Mouse (Mus musculus) G1E (cell line): ENCODE results near the gene Sec22c. TPM values are rescaled to one million over a fixed set of nuclear protein-coding genes. Genes with fewer than 3 reads are reported as not detected.

Experiments
- ATAC-seq: 2 replicates; pipeline ENCODE4 v1.8.0; 2016; ENCODE audit warnings: mild to moderate bottlenecking; ENCODE audit not compliant: insufficient number of reproducible peaks, poor library complexity, low FRiP score, severe bottlenecking; ENCODE audit errors: extremely low read depth
- DNase-seq: peaks from one replicate; pipeline ENCODE4 v3.0.0; 2012; ENCODE audit warnings: low spot score
- H3K27me3 ChIP-seq: 2 replicates; pipeline ENCODE4 v1.6.1; 2012; ENCODE audit warnings: mild to moderate bottlenecking, low read length, inconsistent platforms; ENCODE audit not compliant: insufficient read depth
- H3K36me3 ChIP-seq: replicated peaks from 2 replicates; pipeline ENCODE3; 2012; ENCODE audit warnings: mild to moderate bottlenecking, inconsistent platforms
- H3K4me1 ChIP-seq: 2 replicates; pipeline ENCODE4 v1.6.1; 2012; ENCODE audit warnings: low read depth, low read length, inconsistent platforms, mixed read lengths; ENCODE audit not compliant: insufficient read depth
- H3K4me3 ChIP-seq: 2 replicates; pipeline ENCODE4 v1.5.1; 2012; ENCODE audit warnings: low read depth, mild to moderate bottlenecking, inconsistent platforms, low read length, moderate library complexity, mixed read lengths
- H3K9me3 ChIP-seq: replicated peaks from 2 replicates; pipeline ENCODE4 v1.6.1; 2012; ENCODE audit warnings: inconsistent platforms
- CTCF ChIP-seq: IDR thresholded peaks from 2 replicates; pipeline ENCODE4 v1.5.1; 2012; ENCODE audit warnings: low read depth, low read length, inconsistent platforms, mixed read lengths
- GATA1 ChIP-seq: IDR thresholded peaks from 2 replicates; pipeline ENCODE4 v1.6.1; 2012; ENCODE audit warnings: borderline replicate concordance, low read length, inconsistent platforms, mixed read lengths
- GATA2 ChIP-seq: IDR thresholded peaks from 2 replicates; pipeline ENCODE4 v1.6.1; 2012; ENCODE audit warnings: low read depth, low read length, inconsistent platforms, borderline replicate concordance
- POLR2AphosphoS5 ChIP-seq: IDR thresholded peaks from 2 replicates; pipeline ENCODE4 v1.6.1; 2012; ENCODE audit warnings: low read depth, low read length, inconsistent platforms; ENCODE audit not compliant: insufficient replicate concordance
- TAL1 ChIP-seq: conservative IDR thresholded peaks from 2 replicates; pipeline ENCODE4 v1.6.1; 2012; ENCODE audit warnings: low read depth, low read length, inconsistent platforms, mixed read lengths
- polyA plus RNA-seq: library from polyadenylated mRNA; stranded (reverse); fragments of >175 nt; gene quantifications from 2 replicates; pipeline ENCODE4 v1.2.3, GENCODE M21; 2012
- total RNA-seq, 2 experiments: library from RNA; stranded (forward) in 1 of 2; stranded (reverse) in 1 of 2; fragments of 200-1000 nt in 1 of 2; fragments of >200 nt in 1 of 2; fragmentation: Nextera tagmentation in 1 of 2; gene quantifications; 2 replicates each; pipeline ENCODE4 v1.2.3; 2014 to 2017

The Sec22c gene
- total and polyA plus RNA-seq, 3 experiments, result 3.6 to 4.8 (median 4.7) TPM

GRCm38 (mm10) chr9:121719347-121720331, 14.3 kb upstream of the Sec22c start:
- peak; percentile 26 for DNase-seq
- peaks cover 12% of the 10 kb centered on the region for H3K36me3 ChIP-seq
- H3K9me3 ChIP-seq, result peaks cover 3% of the 10 kb centered on the region; the same call in 1 of the 2 replicates
- TF ChIP-seq TAL1 (no peak), GATA2 (no peak), CTCF (no peak), POLR2AphosphoS5 (no peak), GATA1 (no peak)
- H3K27me3 ChIP-seq, result no peaks in the 10 kb centered on the region
- ATAC-seq, result 0 out of 2 replicates have a peak, but pooled peaks have one; percentile 2
- peaks cover 19% of the 10 kb centered on the region for H3K4me1 ChIP-seq
- peak overlapping the region; percentile 79 for H3K4me3 ChIP-seq

DNA sequence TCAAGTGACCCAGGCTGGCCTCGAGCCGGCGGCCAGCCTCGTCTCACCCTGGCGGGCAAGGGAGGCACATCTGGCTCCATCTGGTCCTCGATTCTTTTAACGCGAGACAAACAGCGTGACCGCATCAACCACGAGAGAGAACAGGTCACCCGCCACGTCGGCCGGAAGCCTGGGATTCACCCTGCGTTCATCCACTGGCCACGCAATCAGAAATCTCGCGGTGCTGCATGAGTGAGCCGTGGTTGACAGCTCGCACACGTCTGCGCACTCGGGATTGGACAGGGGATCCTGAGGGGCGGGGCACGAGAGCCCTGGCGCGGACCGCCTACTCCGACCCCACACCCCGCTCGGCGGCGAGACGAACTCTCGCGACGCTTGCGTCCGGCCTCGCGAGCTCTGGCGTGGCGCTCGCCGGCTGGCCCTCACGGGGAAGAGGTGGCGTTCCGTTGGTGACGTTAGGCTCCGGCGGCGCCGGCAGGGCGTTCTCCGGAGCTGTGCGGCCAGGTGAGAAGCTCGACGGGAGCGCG, 13.6 kb upstream of the Sec22c start, which contains the start of gene Nktr:
Gene Nktr (plus strand): TSS at position 378 of the 527 bp plus-strand sequence.
- peaks cover 3% of the 10 kb centered on the region; the same call in 1 of the 2 replicates for H3K9me3 ChIP-seq
- peaks cover 19% of the 10 kb centered on the region for H3K4me1 ChIP-seq
- peak within 1 kb of the TSS; percentile 79 for H3K4me3 ChIP-seq
- H3K36me3 ChIP-seq, result peaks cover 10% of the 10 kb centered on the region
- DNase-seq (peak; percentile 92), ATAC-seq (peak; percentile 94)
- H3K27me3 ChIP-seq, result no peaks in the 10 kb centered on the region
- no peak for TF ChIP-seq CTCF
- TF ChIP-seq POLR2AphosphoS5, result no peak
- TF ChIP-seq GATA1, result no peak
- no peak for TF ChIP-seq TAL1
- no peak for TF ChIP-seq GATA2

GRCm38 (mm10) chr9:121718070-121718705, 12.9 kb upstream of the Sec22c start:
- H3K36me3 ChIP-seq, result peaks cover 13% of the 10 kb centered on the region
- peak overlapping the region; percentile 79 for H3K4me3 ChIP-seq
- DNase-seq (no peak), ATAC-seq (no peak)
- H3K4me1 ChIP-seq, result peaks cover 19% of the 10 kb centered on the region
- H3K9me3 ChIP-seq, result peaks cover 3% of the 10 kb centered on the region; the same call in 1 of the 2 replicates
- no peaks in the 10 kb centered on the region for H3K27me3 ChIP-seq
- no peak for TF ChIP-seq POLR2AphosphoS5
- no peak for TF ChIP-seq TAL1
- TF ChIP-seq CTCF, result no peak
- TF ChIP-seq GATA2, result no peak
- no peak for TF ChIP-seq GATA1

DNA sequence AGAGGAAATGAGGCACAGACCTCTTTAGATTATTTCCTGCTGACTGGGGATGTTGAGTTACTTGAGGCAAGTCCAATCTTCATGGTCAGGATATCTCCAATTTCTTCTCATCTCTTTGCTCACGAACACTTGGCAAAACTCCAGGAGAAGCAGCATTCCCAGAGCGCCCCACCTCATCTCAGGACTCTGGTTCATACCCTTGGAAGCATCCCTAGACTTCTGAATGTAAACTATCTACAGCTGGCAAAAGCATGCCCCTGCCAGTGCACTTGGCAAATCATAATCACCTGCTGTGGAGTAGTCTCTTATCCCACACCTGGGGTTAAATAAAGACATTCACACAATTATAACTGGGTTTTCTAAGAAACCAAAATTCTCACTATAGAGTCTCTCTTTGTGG, 11.8 kb upstream of the Sec22c start:
- no peaks in the 10 kb centered on the region for H3K27me3 ChIP-seq
- ATAC-seq, result no peak
- peaks cover 3% of the 10 kb centered on the region; the same call in 1 of the 2 replicates for H3K9me3 ChIP-seq
- peaks cover 21% of the 10 kb centered on the region for H3K4me1 ChIP-seq
- peaks cover 24% of the 10 kb centered on the region for H3K36me3 ChIP-seq
- TF ChIP-seq GATA1, result no peak
- TF ChIP-seq POLR2AphosphoS5, result no peak
- TF ChIP-seq GATA2, result no peak
- no peak overlapping the region for H3K4me3 ChIP-seq
- DNase-seq, result no peak

- Histone ChIP-seq H3K4me3 (peak overlapping the region; percentile 92), H3K9me3 (no peaks in the 10 kb centered on the region), H3K27me3 (no peaks in the 10 kb centered on the region), H3K36me3 (peaks cover 27% of the 10 kb centered on the region), H3K4me1 (peaks cover 55% of the 10 kb centered on the region)
- TF ChIP-seq CTCF, result no peak
- TF ChIP-seq GATA2, result no peak
- no peak for ATAC-seq
- DNase-seq, result peak; percentile 33
These were observed 5.3 kb upstream of the Sec22c start for GRCm38 (mm10) chr9:121710584-121710975.

DNA sequence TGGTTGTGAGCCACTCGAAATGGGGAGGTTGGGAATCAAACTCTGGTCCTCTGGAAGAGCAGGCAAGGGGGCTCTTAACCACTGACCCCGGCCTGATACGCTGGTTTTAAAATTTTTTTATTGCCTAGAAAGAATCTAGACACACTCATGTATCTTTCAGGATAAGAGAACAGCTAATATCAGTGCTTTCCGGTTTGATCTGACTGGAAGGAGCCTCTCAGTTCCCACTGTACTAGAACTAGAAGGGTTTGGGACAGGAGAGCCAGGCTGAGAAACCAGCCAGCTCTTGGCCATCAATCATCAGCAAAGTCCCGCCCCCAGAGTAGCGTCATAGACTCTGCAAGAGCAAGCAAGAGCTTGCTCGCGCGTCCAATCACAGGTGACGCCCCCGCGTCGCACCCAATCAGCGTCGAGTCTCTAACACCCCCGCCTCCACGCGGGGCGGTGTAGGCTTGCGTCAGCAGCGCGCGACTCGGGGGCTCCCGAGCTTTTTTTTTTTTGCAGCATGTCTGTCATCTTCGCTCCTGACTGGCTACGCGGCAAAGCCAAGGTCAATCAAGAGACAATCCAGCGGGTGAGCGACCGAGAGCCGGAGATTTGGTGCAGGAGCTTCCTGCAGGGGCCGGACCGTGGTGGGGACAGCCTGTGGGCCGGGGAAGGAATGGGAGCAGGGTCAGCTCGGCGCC, 4.8 kb upstream of the Sec22c start, which contains the start of gene Ss18l2:
Gene Ss18l2 (plus strand): TSS at position 432 of the 686 bp plus-strand sequence.
- Histone ChIP-seq H3K9me3 (no peaks in the 10 kb centered on the region), H3K4me3 (peak within 1 kb of the TSS; percentile 92), H3K4me1 (peaks cover 61% of the 10 kb centered on the region), H3K36me3 (peaks cover 27% of the 10 kb centered on the region), H3K27me3 (no peaks in the 10 kb centered on the region)
- DNase-seq (peak; percentile 94), ATAC-seq (peak; percentile 98)
- no peak for TF ChIP-seq GATA2
- TF ChIP-seq CTCF, result no peak
- no peak for TF ChIP-seq GATA1
- TF ChIP-seq POLR2AphosphoS5, result no peak
- TF ChIP-seq TAL1, result no peak
